Mouse (Mus musculus) MEL-GATA-1-ER (cell line): ENCODE measurements around the gene Fh1.

ENCODE experiments used
- DNase-seq: peaks from one replicate; pipeline ENCODE4 v3.0.0-alpha.2; 2012; ENCODE audit warnings: low read depth; ENCODE audit errors: extremely low read depth

The Fh1 gene

GRCm38 (mm10) chr1:175550586-175550985 lies 74.8 kb downstream of the Fh1 start:
- no peak for DNase-seq
